Mouse (Mus musculus): ENCODE measurements around the gene Nedd4.

The Nedd4 gene

GRCm38 (mm10) chr9:72681652-72682228, 19.6 kb downstream of the Nedd4 start:
- no peak for DNase-seq (ENCODE audit: low spot score)

DNA sequence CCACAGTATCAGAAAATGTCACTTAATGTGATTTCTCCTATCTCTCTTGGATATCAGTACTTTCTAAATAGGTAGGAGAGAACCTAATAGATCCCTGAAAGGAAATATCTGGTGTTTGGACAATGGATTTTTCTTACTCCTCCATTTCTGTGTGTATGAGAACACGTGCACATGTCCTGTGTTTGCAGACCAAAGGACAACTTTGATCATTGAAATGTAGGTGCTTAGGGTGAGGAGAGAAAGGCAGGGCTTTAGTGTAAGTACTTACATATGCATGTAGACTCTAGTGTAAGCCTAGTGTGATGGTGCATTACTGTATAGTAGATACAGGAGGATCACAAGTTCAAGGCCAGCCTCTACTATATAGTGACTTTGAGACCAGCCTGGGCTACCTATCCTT, 21.1 kb downstream of the Nedd4 start:
- DNase-seq (ENCODE audit: low spot score): no peak

DNA sequence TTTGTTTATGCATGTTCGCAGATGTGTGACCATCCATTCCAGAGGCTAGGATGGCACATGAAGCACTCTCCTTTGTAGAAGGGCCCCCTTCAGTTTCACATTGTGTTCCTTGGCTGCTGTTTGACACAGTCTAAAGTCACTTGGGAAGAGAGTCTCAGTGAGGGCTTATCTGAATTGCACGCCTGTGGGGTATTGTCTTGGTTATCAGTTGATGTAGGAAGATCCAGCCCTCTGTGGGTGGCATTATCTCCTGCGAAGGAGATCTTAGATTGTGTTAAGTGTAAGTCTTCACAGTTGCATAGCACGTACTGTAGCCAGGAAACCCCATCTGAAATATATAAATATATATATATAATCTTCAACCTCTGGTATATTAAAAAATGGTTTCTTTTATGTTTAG, 23.1 kb downstream of the Nedd4 start:
- no peak for DNase-seq (ENCODE audit: low spot score)

DNA sequence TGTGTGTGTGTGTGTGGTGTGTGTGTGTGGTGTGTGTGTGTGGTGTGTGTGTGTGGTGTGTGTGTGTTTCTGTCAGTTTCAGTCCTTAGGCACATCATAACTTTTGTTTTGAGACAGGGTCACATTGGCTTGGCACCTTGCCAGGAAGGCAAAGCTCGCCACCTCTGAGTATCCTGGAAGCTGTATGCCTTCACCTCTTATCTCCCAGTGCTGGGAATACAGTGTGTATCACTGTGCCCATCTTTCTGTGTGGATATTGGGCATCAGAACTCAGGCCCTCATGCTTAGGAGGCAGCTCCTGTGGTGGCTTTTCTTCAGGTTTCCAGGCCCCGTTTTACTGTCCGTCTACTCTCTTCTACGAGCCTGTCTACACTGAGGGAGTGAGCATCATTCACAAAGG, 24.4 kb downstream of the Nedd4 start:
- no peak for DNase-seq (ENCODE audit: low spot score)

- DNase-seq (ENCODE audit: low spot score): no peak
These were observed 27.4 kb downstream of the Nedd4 start for GRCm38 (mm10) chr9:72689522-72689921.

DNA sequence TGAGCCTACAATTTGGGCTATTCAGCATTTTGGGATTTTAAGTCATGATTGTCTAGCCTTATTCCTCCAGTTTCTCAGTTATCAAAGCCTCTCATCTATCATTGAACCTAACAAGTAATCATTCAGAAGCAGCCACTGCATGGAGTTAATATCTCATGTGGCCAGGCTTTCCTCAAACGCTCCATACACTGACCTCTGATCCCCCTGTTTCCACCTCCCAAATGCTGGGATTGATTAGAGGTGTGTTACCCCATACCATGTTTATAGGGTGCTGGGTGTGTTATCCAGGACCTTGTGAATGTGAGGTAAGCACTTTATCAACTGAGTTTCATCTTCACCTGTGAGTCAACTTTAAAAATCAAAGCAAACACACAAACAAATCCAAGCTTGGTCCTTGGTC, 28.7 kb downstream of the Nedd4 start:
- DNase-seq (ENCODE audit: low spot score): no peak

GRCm38 (mm10) chr9:72691942-72692341, 29.8 kb downstream of the Nedd4 start:
- DNase-seq (ENCODE audit: low spot score): no peak

DNA sequence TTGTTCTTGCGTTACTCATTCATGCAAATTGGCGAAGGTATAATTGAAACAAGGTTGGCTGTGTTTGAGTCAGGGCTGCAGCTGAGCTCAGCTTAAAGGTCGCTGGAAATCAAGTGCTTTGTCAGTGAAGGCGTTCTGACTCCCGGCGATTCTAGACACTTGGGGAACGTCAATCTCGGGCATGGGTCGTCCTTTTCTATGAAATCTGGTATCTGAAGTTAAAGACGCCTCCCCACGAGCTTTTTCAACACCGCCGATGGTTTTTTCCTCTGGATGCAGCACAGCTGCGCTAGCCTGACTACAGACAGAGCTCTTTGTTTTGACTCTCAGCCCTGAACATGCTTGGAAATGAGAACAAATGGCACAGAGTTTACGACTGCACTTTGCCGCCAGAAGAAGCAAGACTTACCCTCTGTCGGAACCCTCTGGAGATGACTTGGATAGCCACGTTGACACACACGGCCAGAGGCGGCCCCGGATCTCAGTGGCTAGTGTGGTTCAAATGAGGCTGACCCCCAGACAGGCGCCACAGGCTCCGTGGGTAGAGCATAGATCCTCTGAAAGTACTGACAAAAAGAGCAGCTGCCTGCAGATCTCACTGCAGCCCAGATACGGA, 31.0 kb downstream of the Nedd4 start:
- DNase-seq (ENCODE audit: low spot score): no peak

DNA sequence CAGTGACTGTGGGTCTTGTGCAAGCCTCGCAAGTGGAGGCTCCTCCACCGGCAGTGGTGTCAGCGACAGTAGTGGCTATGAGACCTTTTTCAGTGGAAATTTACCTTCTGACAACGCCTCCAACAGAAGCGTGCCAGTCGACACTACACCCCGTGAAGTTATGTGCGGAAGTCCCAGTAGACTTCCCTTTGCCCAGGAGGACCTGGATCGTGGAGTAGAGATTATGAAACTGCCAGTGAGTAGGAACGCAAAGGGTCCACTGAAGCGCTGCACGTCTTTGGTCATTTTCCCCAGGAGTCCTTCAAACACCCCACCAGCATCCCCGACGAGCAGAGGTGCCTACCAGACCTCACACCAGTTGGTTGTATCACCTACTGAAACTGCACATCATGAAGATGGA, 31.7 kb downstream of the Nedd4 start:
- DNase-seq (ENCODE audit: low spot score): no peak

DNA sequence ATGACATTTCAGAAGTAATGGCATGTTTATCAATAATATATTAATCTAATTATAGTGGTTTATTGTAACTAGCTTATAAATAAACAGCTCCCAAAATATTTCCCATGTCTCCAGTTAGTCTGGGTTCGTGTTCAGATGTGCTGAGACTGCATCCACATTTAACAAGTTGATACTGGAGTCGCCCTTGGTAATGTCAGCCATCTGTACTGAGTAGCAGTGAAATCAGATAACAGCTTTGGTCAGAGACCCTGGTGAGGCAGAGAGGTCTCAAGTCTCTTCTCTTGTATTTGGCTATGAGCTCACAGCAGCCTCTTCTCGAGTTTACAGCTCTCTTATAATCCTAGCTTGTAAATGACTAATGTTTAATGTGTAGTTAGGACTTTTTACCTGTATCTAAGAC, 34.4 kb downstream of the Nedd4 start:
- no peak for DNase-seq (ENCODE audit: low spot score)

DNA sequence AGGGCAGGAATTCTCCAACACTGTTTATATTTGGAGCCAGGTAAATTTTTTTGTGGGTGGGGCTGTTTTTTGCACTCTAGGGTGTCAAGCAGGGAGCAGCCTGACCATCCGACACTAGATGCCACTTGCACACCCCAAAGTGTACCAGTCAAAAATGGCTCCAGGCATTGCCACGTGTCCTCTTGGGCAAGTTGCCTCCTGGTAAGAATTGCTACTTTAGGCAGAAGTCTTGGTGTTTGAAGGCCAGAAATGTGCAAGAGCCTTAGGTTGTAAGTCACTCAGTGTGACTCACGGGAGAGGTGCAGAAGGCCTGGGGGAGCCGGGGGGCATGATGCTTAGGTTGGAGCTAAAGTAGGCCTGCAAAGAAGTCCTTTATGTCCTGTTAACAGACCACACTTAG, 35.6 kb downstream of the Nedd4 start:
- DNase-seq (ENCODE audit: low spot score): no peak

- peak; percentile 47 for DNase-seq (ENCODE audit: low spot score)
These were observed 37.6 kb downstream of the Nedd4 start for GRCm38 (mm10) chr9:72699702-72700101.

GRCm38 (mm10) chr9:72701441-72701840, 39.3 kb downstream of the Nedd4 start:
- DNase-seq (ENCODE audit: low spot score): no peak

GRCm38 (mm10) chr9:72702075-72702474, 39.9 kb downstream of the Nedd4 start:
- DNase-seq (ENCODE audit: low spot score): peak; percentile 70

DNA sequence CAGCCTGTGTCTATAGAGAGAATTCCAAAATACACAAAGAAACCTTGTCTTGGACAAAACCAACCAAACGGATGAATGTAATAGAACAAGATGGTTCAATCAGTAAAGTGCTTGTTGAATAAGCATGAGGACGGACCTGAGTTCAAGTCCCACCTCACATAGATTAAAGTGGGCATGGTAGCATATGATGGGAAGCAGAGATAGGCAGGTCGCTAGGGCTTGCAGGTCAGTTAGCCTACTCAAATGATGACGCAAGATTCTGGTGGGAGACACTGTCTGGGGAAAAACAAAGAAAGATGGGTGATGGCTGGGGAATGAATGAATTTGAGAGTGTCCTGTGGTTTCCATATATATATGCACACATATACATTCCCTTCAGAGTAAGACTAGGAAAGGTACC, 41.0 kb downstream of the Nedd4 start:
- no peak for DNase-seq (ENCODE audit: low spot score)

GRCm38 (mm10) chr9:72703754-72704153, 41.6 kb downstream of the Nedd4 start:
- no peak for DNase-seq (ENCODE audit: low spot score)

DNA sequence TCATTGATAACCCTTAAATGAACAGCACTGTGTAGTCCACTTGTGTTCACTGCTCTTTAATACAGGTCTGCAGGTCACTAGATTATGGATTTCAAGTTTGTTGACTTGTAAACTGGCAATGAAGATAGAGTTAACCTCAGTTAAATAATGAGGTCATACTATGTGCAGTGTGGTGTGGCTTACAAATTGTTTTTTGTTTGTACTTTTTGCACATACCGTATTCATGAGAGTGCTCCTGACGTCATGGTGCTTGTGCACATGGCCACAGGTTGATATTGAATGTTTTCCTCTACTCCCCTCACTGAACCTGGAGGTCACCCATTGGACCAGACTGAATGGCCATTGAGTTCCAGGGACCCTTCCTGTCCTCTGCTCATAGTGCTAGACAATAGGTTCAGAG, 43.1 kb downstream of the Nedd4 start:
- DNase-seq (ENCODE audit: low spot score): no peak

GRCm38 (mm10) chr9:72707999-72708398, 45.9 kb downstream of the Nedd4 start:
- no peak for DNase-seq (ENCODE audit: low spot score)

GRCm38 (mm10) chr9:72708690-72709089, 46.5 kb downstream of the Nedd4 start:
- DNase-seq (ENCODE audit: low spot score): no peak

GRCm38 (mm10) chr9:72710060-72710459, 47.9 kb downstream of the Nedd4 start:
- DNase-seq (ENCODE audit: low spot score): no peak

- DNase-seq (ENCODE audit: low spot score): peak; percentile 47
These were observed 52.8 kb downstream of the Nedd4 start for GRCm38 (mm10) chr9:72714945-72715344.

- no peak for DNase-seq (ENCODE audit: low spot score)
These were observed 54.1 kb downstream of the Nedd4 start for GRCm38 (mm10) chr9:72716200-72716599.

GRCm38 (mm10) chr9:72719143-72719542, 57.0 kb downstream of the Nedd4 start:
- DNase-seq (ENCODE audit: low spot score): no peak

DNA sequence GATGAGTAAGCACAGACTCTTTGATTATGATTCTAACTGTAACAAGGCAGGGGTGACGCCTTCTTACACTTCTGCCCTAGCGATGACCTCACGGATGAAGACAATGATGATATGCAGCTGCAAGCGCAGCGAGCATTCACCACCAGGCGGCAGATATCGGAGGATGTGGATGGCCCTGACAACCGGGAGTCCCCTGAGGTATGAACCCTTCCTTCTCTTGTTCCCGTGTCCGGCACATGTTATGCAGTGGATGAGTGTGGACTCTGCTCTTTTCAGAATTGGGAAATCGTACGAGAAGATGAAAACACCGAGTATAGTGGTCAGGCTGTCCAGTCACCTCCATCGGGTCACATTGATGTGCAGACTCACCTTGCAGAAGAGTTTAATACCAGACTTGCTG, 59.1 kb downstream of the Nedd4 start:
- no peak for DNase-seq (ENCODE audit: low spot score)
